Mouse (Mus musculus) 416B (cell line): ENCODE measurements around the gene Sox13.

ENCODE experiments used
- DNase-seq: peaks from one replicate; pipeline ENCODE4 v3.0.0; 2011; ENCODE audit warnings: low read depth

Gene Sox13

GRCm38 (mm10) chr1:133423543-133424480 lies at the start of gene Sox13:
Sox13 (minus strand) TSS chr1:133424377.
- no peak for DNase-seq

GRCm38 (mm10) chr1:133471556-133471955 lies 47.4 kb upstream of the Sox13 start:
- no peak for DNase-seq

GRCm38 (mm10) chr1:133471086-133471485 lies 46.9 kb upstream of the Sox13 start:
- no peak for DNase-seq

- DNase-seq, result no peak
These were observed 46.3 kb upstream of the Sox13 start for GRCm38 (mm10) chr1:133470242-133471025.

GRCm38 (mm10) chr1:133469213-133469612 lies 45.0 kb upstream of the Sox13 start:
- no peak for DNase-seq

GRCm38 (mm10) chr1:133468751-133469150 lies 44.6 kb upstream of the Sox13 start:
- DNase-seq, result no peak

- no peak for DNase-seq
These were observed 43.7 kb upstream of the Sox13 start for GRCm38 (mm10) chr1:133467905-133468304.

- no peak for DNase-seq
These were observed 39.0 kb upstream of the Sox13 start for GRCm38 (mm10) chr1:133463138-133463537.

GRCm38 (mm10) chr1:133460996-133461395 lies 36.8 kb upstream of the Sox13 start:
- no peak for DNase-seq

- no peak for DNase-seq
These were observed 31.9 kb upstream of the Sox13 start for GRCm38 (mm10) chr1:133456097-133456496.

GRCm38 (mm10) chr1:133452564-133453165 lies 28.5 kb upstream of the Sox13 start:
- DNase-seq, result no peak

GRCm38 (mm10) chr1:133451869-133452563 lies 27.8 kb upstream of the Sox13 start:
- no peak for DNase-seq

GRCm38 (mm10) chr1:133451025-133451424 lies 26.8 kb upstream of the Sox13 start:
- no peak for DNase-seq

GRCm38 (mm10) chr1:133448351-133448931 lies 24.3 kb upstream of the Sox13 start:
- no peak for DNase-seq

GRCm38 (mm10) chr1:133446291-133446690 lies 22.1 kb upstream of the Sox13 start:
- no peak for DNase-seq

GRCm38 (mm10) chr1:133444315-133444714 lies 20.1 kb upstream of the Sox13 start:
- DNase-seq, result no peak

GRCm38 (mm10) chr1:133437916-133438683 lies 13.9 kb upstream of the Sox13 start:
- no peak for DNase-seq

- DNase-seq, result no peak
These were observed 10.6 kb upstream of the Sox13 start for GRCm38 (mm10) chr1:133434756-133435112.

- no peak for DNase-seq
These were observed 10.0 kb upstream of the Sox13 start for GRCm38 (mm10) chr1:133434018-133434755.

- DNase-seq, result no peak
These were observed 8.4 kb upstream of the Sox13 start for GRCm38 (mm10) chr1:133432566-133432965.
